Mouse (Mus musculus): ENCODE measurements around the gene Rilp. TPM values are rescaled to one million over a fixed set of nuclear protein-coding genes. Genes with fewer than 3 reads are reported as not detected.
"Not testable (repeated sequence)": the region's sequence is repeated elsewhere in the genome, so short reads cannot be mapped to it uniquely, and the experiment has no call there.

The Rilp gene
- total and polyA plus RNA-seq, 2 experiments from 2014 or later = 6.9 to 7.0 TPM

GRCm38 (mm10) chr11:75549658-75550111 is 39.8 kb downstream of the Rilp start:
- Histone ChIP-seq H3K4me2 (ENCODE audit: low read depth, low read length, poor library complexity, severe bottlenecking) (no peak overlapping the region), H3K36me3 (ENCODE audit: insufficient read depth, low read length) (peaks cover 35% of the 10 kb centered on the region), H3K27ac (ENCODE audit: low read depth, low read length) (no peak overlapping the region), H3K4me1 (ENCODE audit: insufficient read depth, low read length) (no peaks in the 10 kb centered on the region), H3K9me3 (ENCODE audit: low read length) (no peaks in the 10 kb centered on the region), H3K4me3 (ENCODE audit: low read depth, low read length) (no peak overlapping the region), H3K27me3 (ENCODE audit: insufficient read depth, low read length) (no peaks in the 10 kb centered on the region), H3K9ac (replicated peaks; ENCODE audit: low read length, poor library complexity, severe bottlenecking) (no peak overlapping the region)
- ATAC-seq (ENCODE audit: low FRiP score) (no peak), DNase-seq (ENCODE audit: low spot score) (no peak)
- 58% methylated on average over 5 of the region's 5 CpGs for WGBS
- no peak for TF ChIP-seq CTCF (IDR thresholded peaks at IDR 0.05)

- no peak for TF ChIP-seq CTCF (IDR thresholded peaks at IDR 0.05)
- H3K36me3 ChIP-seq (ENCODE audit: insufficient read depth, low read length) = peaks cover 29% of the 10 kb centered on the region
- no peak overlapping the region for H3K4me2 ChIP-seq (ENCODE audit: low read depth, low read length, poor library complexity, severe bottlenecking)
- H3K9me3 ChIP-seq (ENCODE audit: low read length) = no peaks in the 10 kb centered on the region
- H3K27ac ChIP-seq (ENCODE audit: low read depth, low read length) = no peak overlapping the region
- DNase-seq (ENCODE audit: low spot score) (no peak), ATAC-seq (ENCODE audit: low FRiP score) (no peak)
- 64% methylated on average over 12 of the region's 12 CpGs for WGBS
- H3K9ac ChIP-seq (replicated peaks; ENCODE audit: low read length, poor library complexity, severe bottlenecking) = no peak overlapping the region
- no peak overlapping the region for H3K4me3 ChIP-seq (ENCODE audit: low read depth, low read length)
- H3K27me3 ChIP-seq (ENCODE audit: insufficient read depth, low read length) = no peaks in the 10 kb centered on the region
- no peaks in the 10 kb centered on the region for H3K4me1 ChIP-seq (ENCODE audit: insufficient read depth, low read length)
Observed at GRCm38 (mm10) chr11:75550200-75550946, 40.5 kb downstream of the Rilp start.

GRCm38 (mm10) chr11:75551321-75551720 is 41.4 kb downstream of the Rilp start:
- no peak for ATAC-seq (ENCODE audit: low FRiP score)
- no peak for TF ChIP-seq CTCF (IDR thresholded peaks at IDR 0.05)
- H3K4me1 ChIP-seq (ENCODE audit: insufficient read depth, low read length) = no peaks in the 10 kb centered on the region
- 81% methylated on average over 5 of the region's 5 CpGs for WGBS
- H3K9ac ChIP-seq (replicated peaks; ENCODE audit: low read length, poor library complexity, severe bottlenecking) = 0 out of 2 replicates have a peak overlapping the region, but pooled peaks have one; percentile 13
- no peak overlapping the region for H3K4me2 ChIP-seq (ENCODE audit: low read depth, low read length, poor library complexity, severe bottlenecking)
- no peaks in the 10 kb centered on the region for H3K27me3 ChIP-seq (ENCODE audit: insufficient read depth, low read length)
- no peaks in the 10 kb centered on the region for H3K9me3 ChIP-seq (ENCODE audit: low read length)
- peaks cover 21% of the 10 kb centered on the region for H3K36me3 ChIP-seq (ENCODE audit: insufficient read depth, low read length)
- no peak overlapping the region for H3K4me3 ChIP-seq (ENCODE audit: low read depth, low read length)
- H3K27ac ChIP-seq (ENCODE audit: low read depth, low read length) = no peak overlapping the region
- DNase-seq (ENCODE audit: low spot score) = no peak

DNA sequence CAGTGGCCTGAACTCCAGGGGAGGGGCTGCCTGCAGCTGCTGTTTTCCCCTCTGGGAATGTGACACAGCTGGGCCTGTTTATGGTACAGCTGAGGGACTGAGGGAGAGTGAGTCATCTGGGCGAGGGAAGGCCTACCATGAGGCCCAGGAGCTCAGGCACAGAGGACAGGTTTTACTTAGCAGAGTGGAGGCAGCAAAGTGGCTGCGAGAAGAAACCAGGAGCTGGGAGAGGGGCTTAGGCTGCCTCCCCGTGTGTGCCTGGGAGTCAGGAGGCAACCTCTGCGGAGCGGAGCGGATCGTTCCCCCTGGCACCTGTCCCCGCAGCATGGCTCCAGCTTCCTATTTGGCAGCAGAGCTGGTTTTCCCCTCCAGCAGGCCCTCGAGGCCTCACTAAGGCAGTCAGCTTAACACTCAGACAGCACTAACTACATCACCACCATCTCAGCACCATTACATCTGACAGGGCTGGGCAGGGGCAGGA is 42.1 kb downstream of the Rilp start:
- H3K9me3 ChIP-seq (ENCODE audit: low read length) = no peaks in the 10 kb centered on the region
- no peak for ATAC-seq (ENCODE audit: low FRiP score)
- WGBS = 42% methylated on average over 9 of the region's 9 CpGs
- H3K27me3 ChIP-seq (ENCODE audit: insufficient read depth, low read length) = no peaks in the 10 kb centered on the region
- no peak for TF ChIP-seq CTCF (IDR thresholded peaks at IDR 0.05)
- DNase-seq (ENCODE audit: low spot score) = no peak
- H3K36me3 ChIP-seq (ENCODE audit: insufficient read depth, low read length) = peaks cover 15% of the 10 kb centered on the region
- H3K27ac ChIP-seq (ENCODE audit: low read depth, low read length) = no peak overlapping the region
- H3K9ac ChIP-seq (replicated peaks; ENCODE audit: low read length, poor library complexity, severe bottlenecking) = no peak overlapping the region
- H3K4me2 ChIP-seq (ENCODE audit: low read depth, low read length, poor library complexity, severe bottlenecking) = no peak overlapping the region
- no peaks in the 10 kb centered on the region for H3K4me1 ChIP-seq (ENCODE audit: insufficient read depth, low read length)
- no peak overlapping the region for H3K4me3 ChIP-seq (ENCODE audit: low read depth, low read length)

GRCm38 (mm10) chr11:75552906-75553482 is 43.1 kb downstream of the Rilp start:
- Histone ChIP-seq H3K27ac (ENCODE audit: low read depth, low read length) (no peak overlapping the region), H3K4me2 (ENCODE audit: low read depth, low read length, poor library complexity, severe bottlenecking) (no peak overlapping the region), H3K9me3 (ENCODE audit: low read length) (no peaks in the 10 kb centered on the region), H3K27me3 (ENCODE audit: insufficient read depth, low read length) (no peaks in the 10 kb centered on the region), H3K36me3 (ENCODE audit: insufficient read depth, low read length) (peaks cover 17% of the 10 kb centered on the region; the same call in 1 of the 2 replicates), H3K9ac (replicated peaks; ENCODE audit: low read length, poor library complexity, severe bottlenecking) (no peak overlapping the region), H3K4me3 (ENCODE audit: low read depth, low read length) (no peak overlapping the region), H3K4me1 (ENCODE audit: insufficient read depth, low read length) (no peaks in the 10 kb centered on the region)
- ATAC-seq (ENCODE audit: low FRiP score) = no peak
- no peak for DNase-seq (ENCODE audit: low spot score)
- 53% methylated on average over 7 of the region's 7 CpGs for WGBS
- TF ChIP-seq CTCF (IDR thresholded peaks at IDR 0.05) = no peak

- not testable (repeated sequence) for H3K4me3 ChIP-seq (ENCODE audit: low read depth, low read length); ATAC-seq (ENCODE audit: low FRiP score); H3K4me1 ChIP-seq (ENCODE audit: insufficient read depth, low read length); H3K4me2 ChIP-seq (ENCODE audit: low read depth, low read length, poor library complexity, severe bottlenecking); DNase-seq (ENCODE audit: low spot score); H3K9ac ChIP-seq (replicated peaks; ENCODE audit: low read length, poor library complexity, severe bottlenecking); H3K9me3 ChIP-seq (ENCODE audit: low read length); H3K27ac ChIP-seq (ENCODE audit: low read depth, low read length); H3K27me3 ChIP-seq (ENCODE audit: insufficient read depth, low read length)
- 92% methylated on average over 6 of the region's 6 CpGs for WGBS
- peaks cover 17% of the 10 kb centered on the region; the same call in 1 of the 2 replicates for H3K36me3 ChIP-seq (ENCODE audit: insufficient read depth, low read length)
Observed at GRCm38 (mm10) chr11:75556006-75556405, 46.1 kb downstream of the Rilp start.

All from midbrain, postnatal 0 days (tissue).